Mouse (Mus musculus): ENCODE measurements at regions not wholly inside any gene's neighbourhood (a gene's known extent, or its start where the extent isn't known, plus 50 kb on each side); places are given as distances from the start of the nearest gene placed in this dataset.

GRCm38 (mm10) chr9:47119253-47119652 is 120.7 kb downstream of the Gm4791 start:
- TF ChIP-seq CTCF (IDR thresholded peaks at IDR 0.05) = no peak
- no peak for TF ChIP-seq EP300 (IDR thresholded peaks at IDR 0.05; ENCODE audit: insufficient read depth, low read depth, low read length)
- TF ChIP-seq POLR2A (IDR thresholded peaks at IDR 0.05; ENCODE audit: insufficient read depth, low read depth, low read length) = no peak

GRCm38 (mm10) chr9:47123113-47123512 is 124.6 kb downstream of the Gm4791 start:
- intact Hi-C loops (cut with DNase I) = no loop called here
- Histone ChIP-seq H3K36me3 (ENCODE audit: control insufficient read depth, insufficient read depth, low read length) (no peaks in the 10 kb centered on the region), H3K4me3 (no peak overlapping the region), H3K27ac (no peak overlapping the region), H3K27me3 (ENCODE audit: control insufficient read depth, insufficient read depth, low read length) (no peaks in the 10 kb centered on the region), H3K79me2 (replicated peaks; ENCODE audit: control insufficient read depth, insufficient read depth, low read length) (no peaks in the 10 kb centered on the region), H3K4me1 (ENCODE audit: control insufficient read depth, insufficient read depth, low read length) (no peaks in the 10 kb centered on the region), H3K9ac (ENCODE audit: low read depth, low read length) (no peak overlapping the region)
- TF ChIP-seq CTCF (IDR thresholded peaks at IDR 0.05) (no peak), EP300 (IDR thresholded peaks at IDR 0.05; ENCODE audit: insufficient read depth, low read depth, low read length) (no peak), POLR2A (IDR thresholded peaks at IDR 0.05; ENCODE audit: insufficient read depth, low read depth, low read length) (no peak)
- 68% methylated on average over 2 of the region's 2 CpGs for WGBS
- no peak for DNase-seq

More at GRCm38 (mm10) chr9:47119253-47119652, 120.7 kb downstream of the Gm4791 start:
- Histone ChIP-seq H3K79me2 (replicated peaks; ENCODE audit: control insufficient read depth, insufficient read depth, low read length) (no peaks in the 10 kb centered on the region), H3K9ac (ENCODE audit: low read depth, low read length) (no peak overlapping the region), H3K27ac (no peak overlapping the region), H3K4me3 (no peak overlapping the region), H3K36me3 (ENCODE audit: control insufficient read depth, insufficient read depth, low read length) (no peaks in the 10 kb centered on the region), H3K27me3 (ENCODE audit: control insufficient read depth, insufficient read depth, low read length) (no peaks in the 10 kb centered on the region), H3K4me1 (ENCODE audit: control insufficient read depth, insufficient read depth, low read length) (no peaks in the 10 kb centered on the region)
- WGBS = 74% methylated on average over 8 of the region's 8 CpGs
- intact Hi-C loops (cut with DNase I) = no loop called here
- DNase-seq = no peak

GRCm38 (mm10) chr9:47125517-47125916 is 127.0 kb downstream of the Gm4791 start:
- H3K4me1 ChIP-seq (ENCODE audit: control insufficient read depth, insufficient read depth, low read length) = no peaks in the 10 kb centered on the region
- no peak for DNase-seq
- 81% methylated on average over 3 of the region's 3 CpGs for WGBS
- no peak overlapping the region for H3K27ac ChIP-seq
- H3K79me2 ChIP-seq (replicated peaks; ENCODE audit: control insufficient read depth, insufficient read depth, low read length) = no peaks in the 10 kb centered on the region
- no peak overlapping the region for H3K9ac ChIP-seq (ENCODE audit: low read depth, low read length)
- no peaks in the 10 kb centered on the region for H3K27me3 ChIP-seq (ENCODE audit: control insufficient read depth, insufficient read depth, low read length)
- H3K36me3 ChIP-seq (ENCODE audit: control insufficient read depth, insufficient read depth, low read length) = no peaks in the 10 kb centered on the region
- H3K4me3 ChIP-seq = no peak overlapping the region
- intact Hi-C loops (cut with DNase I) = loop anchor here (5.0 kb wide), 1 partner anchor 582 kb away; no protein-coding TSS in a partner anchor
- TF ChIP-seq EP300 (IDR thresholded peaks at IDR 0.05; ENCODE audit: insufficient read depth, low read depth, low read length) (no peak), POLR2A (IDR thresholded peaks at IDR 0.05; ENCODE audit: insufficient read depth, low read depth, low read length) (no peak), CTCF (IDR thresholded peaks at IDR 0.05) (no peak)

GRCm38 (mm10) chr9:47126236-47126635 is 127.7 kb downstream of the Gm4791 start:
- 64% methylated on average over 2 of the region's 2 CpGs for WGBS
- no peaks in the 10 kb centered on the region for H3K4me1 ChIP-seq (ENCODE audit: control insufficient read depth, insufficient read depth, low read length)
- no peaks in the 10 kb centered on the region for H3K27me3 ChIP-seq (ENCODE audit: control insufficient read depth, insufficient read depth, low read length)
- H3K9ac ChIP-seq (ENCODE audit: low read depth, low read length) = no peak overlapping the region
- no peaks in the 10 kb centered on the region for H3K36me3 ChIP-seq (ENCODE audit: control insufficient read depth, insufficient read depth, low read length)
- intact Hi-C loops (cut with DNase I) = loop anchor here (5.0 kb wide), 1 partner anchor 581 kb away; no protein-coding TSS in a partner anchor
- no peak overlapping the region for H3K27ac ChIP-seq
- DNase-seq = no peak
- no peaks in the 10 kb centered on the region for H3K79me2 ChIP-seq (replicated peaks; ENCODE audit: control insufficient read depth, insufficient read depth, low read length)
- no peak overlapping the region for H3K4me3 ChIP-seq
- no peak for TF ChIP-seq POLR2A (IDR thresholded peaks at IDR 0.05; ENCODE audit: insufficient read depth, low read depth, low read length)
- TF ChIP-seq EP300 (IDR thresholded peaks at IDR 0.05; ENCODE audit: insufficient read depth, low read depth, low read length) = no peak
- TF ChIP-seq CTCF (IDR thresholded peaks at IDR 0.05) = peak; percentile 59

GRCm38 (mm10) chr9:47127756-47128424 is 129.3 kb downstream of the Gm4791 start:
- Histone ChIP-seq H3K36me3 (ENCODE audit: control insufficient read depth, insufficient read depth, low read length) (no peaks in the 10 kb centered on the region), H3K4me1 (ENCODE audit: control insufficient read depth, insufficient read depth, low read length) (no peaks in the 10 kb centered on the region), H3K27me3 (ENCODE audit: control insufficient read depth, insufficient read depth, low read length) (no peaks in the 10 kb centered on the region), H3K9ac (ENCODE audit: low read depth, low read length) (no peak overlapping the region), H3K4me3 (no peak overlapping the region), H3K79me2 (replicated peaks; ENCODE audit: control insufficient read depth, insufficient read depth, low read length) (no peaks in the 10 kb centered on the region), H3K27ac (no peak overlapping the region)
- intact Hi-C loops (cut with DNase I) = loop anchor here (5.0 kb wide), 1 partner anchor 579 kb away; no protein-coding TSS in a partner anchor
- TF ChIP-seq EP300 (IDR thresholded peaks at IDR 0.05; ENCODE audit: insufficient read depth, low read depth, low read length) = no peak
- TF ChIP-seq POLR2A (IDR thresholded peaks at IDR 0.05; ENCODE audit: insufficient read depth, low read depth, low read length) = no peak
- no peak for TF ChIP-seq CTCF (IDR thresholded peaks at IDR 0.05)
- 78% methylated on average over 11 of the region's 11 CpGs for WGBS
- no peak for DNase-seq

GRCm38 (mm10) chr9:47129101-47129500 is 130.6 kb downstream of the Gm4791 start:
- Histone ChIP-seq H3K4me3 (no peak overlapping the region), H3K27ac (no peak overlapping the region), H3K9ac (ENCODE audit: low read depth, low read length) (no peak overlapping the region), H3K36me3 (ENCODE audit: control insufficient read depth, insufficient read depth, low read length) (no peaks in the 10 kb centered on the region), H3K79me2 (replicated peaks; ENCODE audit: control insufficient read depth, insufficient read depth, low read length) (no peaks in the 10 kb centered on the region), H3K4me1 (ENCODE audit: control insufficient read depth, insufficient read depth, low read length) (no peaks in the 10 kb centered on the region), H3K27me3 (ENCODE audit: control insufficient read depth, insufficient read depth, low read length) (no peaks in the 10 kb centered on the region)
- DNase-seq = no peak
- no peak for TF ChIP-seq CTCF (IDR thresholded peaks at IDR 0.05)
- no peak for TF ChIP-seq EP300 (IDR thresholded peaks at IDR 0.05; ENCODE audit: insufficient read depth, low read depth, low read length)
- TF ChIP-seq POLR2A (IDR thresholded peaks at IDR 0.05; ENCODE audit: insufficient read depth, low read depth, low read length) = no peak
- intact Hi-C loops (cut with DNase I) = loop anchor here (5.0 kb wide), 1 partner anchor 578 kb away; no protein-coding TSS in a partner anchor

Data from heart, adult 2 months (tissue).